Mouse (Mus musculus) hindbrain, embryonic 10.5 days (tissue): ENCODE measurements at regions not wholly inside any gene's neighbourhood (a gene's known extent, or its start where the extent isn't known, plus 50 kb on each side); places are given as distances from the start of the nearest gene placed in this dataset.
A peak's percentile ranks its signal among the peaks of the same experiment; 100 is the strongest.
"Not testable (repeated sequence)": the region's sequence is repeated elsewhere in the genome, so short reads cannot be mapped to it uniquely, and the experiment has no call there.

Experiments
- DNase-seq: peaks from one replicate; pipeline ENCODE4 v3.0.0-alpha.2; 2017; ENCODE audit warnings: low spot score
- H3K27ac ChIP-seq: fragments of 300-500 bp; sonication (generic); 2 replicates; pipeline ENCODE4 v1.5.1; 2016; ENCODE audit warnings: mild to moderate bottlenecking, moderate library complexity
- H3K27me3 ChIP-seq: fragments of 300-500 bp; sonication (generic); 2 replicates; pipeline ENCODE4 v1.6.1; 2016; ENCODE audit warnings: mild to moderate bottlenecking; ENCODE audit not compliant: poor library complexity, insufficient read depth, severe bottlenecking
- H3K36me3 ChIP-seq: fragments of 300-500 bp; sonication (generic); 2 replicates; pipeline ENCODE4 v1.6.1; 2016; ENCODE audit warnings: mild to moderate bottlenecking, moderate library complexity
- H3K4me1 ChIP-seq: fragments of 300-500 bp; sonication (generic); replicated peaks from 2 replicates; pipeline ENCODE4 v1.6.1; 2016; ENCODE audit warnings: mild to moderate bottlenecking
- H3K4me3 ChIP-seq: fragments of 300-500 bp; sonication (generic); 2 replicates; pipeline ENCODE4 v1.5.1; 2016; ENCODE audit warnings: mild to moderate bottlenecking, moderate library complexity
- H3K9me3 ChIP-seq: fragments of 300-500 bp; sonication (generic); 2 replicates; pipeline ENCODE4 v1.6.1; 2016; ENCODE audit warnings: mild to moderate bottlenecking, moderate library complexity
- WGBS: fragments of 180-500 bp; shearing (Covaris S2); methylation state at CpG from one replicate; pipeline ENCODE4 v1.1.7; 2016; 5-methylcytosine and 5-hydroxymethylcytosine counted together

GRCm38 (mm10) chr5:5956716-5957115, 207.6 kb upstream of the Steap1 start:
- no peak for DNase-seq
- WGBS, result 86% methylated on average over 2 of the region's 2 CpGs
- no peaks in the 10 kb centered on the region for H3K36me3 ChIP-seq

GRCm38 (mm10) chr5:5955783-5956182, 206.7 kb upstream of the Steap1 start:
- WGBS, result 84% methylated on average over 2 of the region's 2 CpGs
- Histone ChIP-seq H3K9me3 (no peaks in the 10 kb centered on the region), H3K27ac (no peak overlapping the region), H3K27me3 (no peaks in the 10 kb centered on the region), H3K36me3 (no peaks in the 10 kb centered on the region), H3K4me3 (no peak overlapping the region), H3K4me1 (no peaks in the 10 kb centered on the region)
- DNase-seq, result no peak

More at GRCm38 (mm10) chr5:5956716-5957115, 207.6 kb upstream of the Steap1 start:
- Histone ChIP-seq H3K27me3 (no peaks in the 10 kb centered on the region), H3K4me1 (no peaks in the 10 kb centered on the region), H3K27ac (no peak overlapping the region), H3K9me3 (no peaks in the 10 kb centered on the region), H3K4me3 (no peak overlapping the region)

GRCm38 (mm10) chr5:5925796-5926195, 176.7 kb upstream of the Steap1 start:
- Histone ChIP-seq H3K9me3 (no peaks in the 10 kb centered on the region), H3K4me3 (no peak overlapping the region), H3K36me3 (no peaks in the 10 kb centered on the region), H3K4me1 (no peaks in the 10 kb centered on the region), H3K27me3 (no peaks in the 10 kb centered on the region), H3K27ac (no peak overlapping the region)
- no peak for DNase-seq
- WGBS, result 91% methylated on average over 3 of the region's 3 CpGs

GRCm38 (mm10) chr5:5916427-5916826, 167.3 kb upstream of the Steap1 start:
- Histone ChIP-seq H3K27ac (no peak overlapping the region), H3K4me3 (no peak overlapping the region), H3K36me3 (no peaks in the 10 kb centered on the region), H3K9me3 (no peaks in the 10 kb centered on the region), H3K4me1 (0 out of 2 replicates have a peak, but pooled peaks cover 4% of the 10 kb centered on the region), H3K27me3 (no peaks in the 10 kb centered on the region)
- DNase-seq, result no peak
- WGBS, result 26% methylated on average over 1 of the region's 1 CpGs

GRCm38 (mm10) chr5:5889376-5889775, 140.2 kb upstream of the Steap1 start:
- 83% methylated on average over 2 of the region's 2 CpGs for WGBS
- Histone ChIP-seq H3K27me3 (no peaks in the 10 kb centered on the region), H3K27ac (no peak overlapping the region), H3K36me3 (no peaks in the 10 kb centered on the region), H3K9me3 (no peaks in the 10 kb centered on the region), H3K4me3 (no peak overlapping the region), H3K4me1 (no peaks in the 10 kb centered on the region)
- no peak for DNase-seq

- no peak overlapping the region for H3K27ac ChIP-seq
- H3K36me3 ChIP-seq, result no peaks in the 10 kb centered on the region
- H3K27me3 ChIP-seq, result no peaks in the 10 kb centered on the region
- no peaks in the 10 kb centered on the region for H3K9me3 ChIP-seq
- H3K4me1 ChIP-seq, result no peaks in the 10 kb centered on the region
- DNase-seq, result no peak
- 92% methylated on average over 5 of the region's 5 CpGs for WGBS
- no peak overlapping the region for H3K4me3 ChIP-seq
Observed at GRCm38 (mm10) chr5:5873425-5873824, 124.3 kb upstream of the Steap1 start.

GRCm38 (mm10) chr5:5856146-5856724, 107.1 kb upstream of the Steap1 start:
- 74% methylated on average over 12 of the region's 12 CpGs for WGBS
- Histone ChIP-seq H3K4me1 (no peaks in the 10 kb centered on the region), H3K27ac (peak overlapping the region; percentile 23; the same call in 1 of the 2 replicates), H3K27me3 (no peaks in the 10 kb centered on the region), H3K9me3 (no peaks in the 10 kb centered on the region), H3K4me3 (no peak overlapping the region), H3K36me3 (no peaks in the 10 kb centered on the region)
- peak; percentile 4 for DNase-seq

- Histone ChIP-seq H3K9me3 (no peaks in the 10 kb centered on the region), H3K4me1 (no peaks in the 10 kb centered on the region), H3K4me3 (no peak overlapping the region), H3K27me3 (no peaks in the 10 kb centered on the region), H3K36me3 (no peaks in the 10 kb centered on the region), H3K27ac (no peak overlapping the region)
- WGBS, result 63% methylated on average over 9 of the region's 9 CpGs
- DNase-seq, result no peak
Observed at GRCm38 (mm10) chr5:5845805-5846496, 96.8 kb upstream of the Steap1 start.

GRCm38 (mm10) chr5:5844312-5844711, 95.2 kb upstream of the Steap1 start:
- Histone ChIP-seq H3K27me3 (no peaks in the 10 kb centered on the region), H3K9me3 (no peaks in the 10 kb centered on the region), H3K4me3 (no peak overlapping the region), H3K27ac (no peak overlapping the region), H3K4me1 (no peaks in the 10 kb centered on the region), H3K36me3 (no peaks in the 10 kb centered on the region)
- WGBS, result 95% methylated on average over 3 of the region's 3 CpGs
- DNase-seq, result no peak

GRCm38 (mm10) chr5:5838767-5839166, 89.6 kb upstream of the Steap1 start:
- H3K4me3 ChIP-seq, result no peak overlapping the region
- H3K9me3 ChIP-seq, result no peaks in the 10 kb centered on the region
- WGBS, result 66% methylated on average over 3 of the region's 3 CpGs
- no peaks in the 10 kb centered on the region for H3K27me3 ChIP-seq
- H3K4me1 ChIP-seq, result no peaks in the 10 kb centered on the region
- DNase-seq, result no peak
- H3K27ac ChIP-seq, result no peak overlapping the region
- no peaks in the 10 kb centered on the region for H3K36me3 ChIP-seq

- 87% methylated on average over 9 of the region's 9 CpGs for WGBS
- H3K4me3 ChIP-seq, H3K27ac ChIP-seq, H3K4me1 ChIP-seq, H3K27me3 ChIP-seq, H3K36me3 ChIP-seq, H3K9me3 ChIP-seq, DNase-seq: not testable (repeated sequence)
Observed at GRCm38 (mm10) chr5:5822666-5823065, 73.5 kb upstream of the Steap1 start.
